Mouse (Mus musculus) liver, adult 2 months (tissue): ENCODE data around the gene Mlycd.

Experiments
- CTCF ChIP-seq: fragments of 200-500 bp; IDR thresholded peaks from 2 replicates; pipeline ENCODE4 v1.5.1; 2011; ENCODE audit warnings: low read depth, low read length, control low read depth
- POLR2A ChIP-seq: fragments of 200-500 bp; IDR thresholded peaks from 2 replicates; pipeline ENCODE4 v1.6.1; 2011; ENCODE audit warnings: low read length, control low read depth; ENCODE audit not compliant: insufficient read depth; ENCODE audit errors: extremely low read depth

DNA sequence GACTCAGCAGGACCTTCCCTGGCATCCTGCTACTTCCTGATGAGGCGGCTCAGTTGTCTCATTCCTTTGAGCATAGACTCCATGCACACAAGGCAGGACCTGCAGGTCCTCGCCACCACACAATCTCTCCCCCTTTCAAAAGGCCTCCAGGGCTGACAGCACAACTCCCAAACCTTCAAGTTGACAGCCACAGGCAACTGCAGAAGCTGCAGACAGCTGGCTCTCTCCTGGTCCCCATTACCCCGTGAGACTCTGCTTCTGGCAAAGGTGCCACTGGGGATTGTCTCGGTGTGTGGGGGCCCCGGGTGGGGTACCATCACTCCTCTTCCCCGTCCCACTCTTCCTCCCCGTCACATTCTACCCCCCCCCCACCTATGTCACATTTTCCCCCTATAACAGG, 25.6 kb downstream of the Mlycd start:
- TF ChIP-seq CTCF = no peak
- TF ChIP-seq POLR2A = no peak
